Mouse (Mus musculus): ENCODE results near the gene Clec12b.

- TF ChIP-seq CTCF (conservative IDR thresholded peaks at IDR 0.05; ENCODE audit: low read length) (no peak), POU5F1 (IDR thresholded peaks at IDR 0.05; ENCODE audit: borderline replicate concordance, low read length) (no peak)
Observed at GRCm38 (mm10) chr6:129399945-129400344, 14.3 kb upstream of the Clec12b start.
